Mouse (Mus musculus): ENCODE data around the gene Ppil6. TPM values are rescaled to one million over a fixed set of nuclear protein-coding genes. Genes with fewer than 3 reads are reported as not detected.
A peak's percentile ranks its signal among the peaks of the same experiment; 100 is the strongest.

The Ppil6 gene
- polyA plus RNA-seq, 1 experiment, result not detected

GRCm38 (mm10) chr10:41546396-41547165 is 56.3 kb downstream of the Ppil6 start:
- Histone ChIP-seq H3K4me1 (ENCODE audit: control insufficient read depth, insufficient read depth, insufficient read length) (peaks cover 4% of the 10 kb centered on the region; the same call in 1 of the 2 replicates), H3K4me3 (ENCODE audit: extremely low read depth, insufficient read depth, insufficient read length) (no peak overlapping the region), H3K27me3 (ENCODE audit: control insufficient read depth, insufficient read depth, low read length) (no peaks in the 10 kb centered on the region), H3K36me3 (ENCODE audit: control insufficient read depth, insufficient read depth, low read length) (no peaks in the 10 kb centered on the region), H3K27ac (ENCODE audit: insufficient read depth, low read length) (no peak overlapping the region)
- 87% methylated on average over 13 of the region's 13 CpGs for WGBS
- no peak for TF ChIP-seq CTCF (IDR thresholded peaks at IDR 0.05; ENCODE audit: extremely low read depth, insufficient read depth, insufficient read length, insufficient replicate concordance)
- TF ChIP-seq POLR2A (IDR thresholded peaks at IDR 0.05; ENCODE audit: low read depth, low read length), result no peak
- no peak for DNase-seq (ENCODE audit: low read depth in 1 of 2, low spot score in 2 of 2)

DNA sequence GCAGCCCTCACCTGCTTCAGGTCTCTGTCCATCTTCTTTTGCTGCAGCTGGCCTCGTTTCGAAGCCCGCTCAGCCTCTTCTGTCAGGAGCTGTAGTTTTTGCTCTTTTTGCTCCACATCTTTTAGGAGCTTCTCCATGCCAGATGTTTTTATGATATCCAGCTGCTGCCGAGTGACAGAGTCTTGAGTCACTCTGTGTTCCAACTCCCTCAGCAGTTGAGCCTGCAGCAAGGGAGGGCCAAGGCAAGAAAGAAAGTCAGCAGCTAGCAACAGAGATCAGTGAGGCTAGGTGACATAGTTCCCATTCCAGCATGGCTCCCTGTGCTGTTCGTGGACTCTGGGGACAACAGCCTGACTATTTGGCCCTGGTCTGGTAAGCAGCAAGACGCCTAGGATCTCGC is 60.5 kb downstream of the Ppil6 start:
- no peak for TF ChIP-seq POLR2A (IDR thresholded peaks at IDR 0.05; ENCODE audit: low read depth, low read length)
- TF ChIP-seq CTCF (IDR thresholded peaks at IDR 0.05; ENCODE audit: extremely low read depth, insufficient read depth, insufficient read length, insufficient replicate concordance), result no peak
- WGBS, result 87% methylated on average over 7 of the region's 7 CpGs
- DNase-seq (ENCODE audit: low read depth in 1 of 2, low spot score in 2 of 2), result no peak

DNA sequence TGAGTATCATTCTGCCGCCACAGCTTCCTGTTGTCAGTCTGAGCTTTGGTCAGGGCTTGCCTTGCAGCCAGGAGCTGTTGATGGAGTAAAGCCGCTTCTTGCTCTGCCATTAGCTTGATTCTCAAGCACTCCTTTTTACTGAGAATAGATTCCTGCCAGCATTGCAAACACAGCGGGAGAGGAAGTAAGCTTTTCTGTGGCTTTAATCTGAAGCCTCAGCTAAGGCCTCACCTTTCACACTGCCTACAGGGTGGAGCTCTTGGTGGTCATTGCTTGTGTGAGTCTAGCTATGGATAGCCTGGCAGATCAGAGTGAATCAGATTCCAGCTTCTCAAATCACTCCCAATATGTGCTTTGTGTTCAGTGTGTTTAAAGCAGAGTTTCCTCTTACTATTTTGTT is 62.1 kb downstream of the Ppil6 start:
- Histone ChIP-seq H3K4me1 (ENCODE audit: control insufficient read depth, insufficient read depth, insufficient read length) (peaks cover 12% of the 10 kb centered on the region), H3K27ac (ENCODE audit: insufficient read depth, low read length) (no peak overlapping the region), H3K4me3 (ENCODE audit: extremely low read depth, insufficient read depth, insufficient read length) (no peak overlapping the region), H3K27me3 (ENCODE audit: control insufficient read depth, insufficient read depth, low read length) (no peaks in the 10 kb centered on the region), H3K36me3 (ENCODE audit: control insufficient read depth, insufficient read depth, low read length) (no peaks in the 10 kb centered on the region)
- TF ChIP-seq CTCF (IDR thresholded peaks at IDR 0.05; ENCODE audit: extremely low read depth, insufficient read depth, insufficient read length, insufficient replicate concordance) (no peak), POLR2A (IDR thresholded peaks at IDR 0.05; ENCODE audit: low read depth, low read length) (no peak)
- no peak for DNase-seq (ENCODE audit: low read depth in 1 of 2, low spot score in 2 of 2)
- 23% methylated on average over 3 of the region's 3 CpGs for WGBS

More for the DNA sequence above, 60.5 kb downstream of the Ppil6 start:
- Histone ChIP-seq H3K27ac (ENCODE audit: insufficient read depth, low read length) (no peak overlapping the region), H3K4me1 (ENCODE audit: control insufficient read depth, insufficient read depth, insufficient read length) (peaks cover 12% of the 10 kb centered on the region), H3K36me3 (ENCODE audit: control insufficient read depth, insufficient read depth, low read length) (no peaks in the 10 kb centered on the region), H3K27me3 (ENCODE audit: control insufficient read depth, insufficient read depth, low read length) (no peaks in the 10 kb centered on the region), H3K4me3 (ENCODE audit: extremely low read depth, insufficient read depth, insufficient read length) (no peak overlapping the region)

- no peak overlapping the region for H3K27ac ChIP-seq (ENCODE audit: insufficient read depth, low read length)
- WGBS, result 46% methylated on average over 14 of the region's 14 CpGs
- H3K36me3 ChIP-seq (ENCODE audit: control insufficient read depth, insufficient read depth, low read length), result no peaks in the 10 kb centered on the region
- H3K4me1 ChIP-seq (ENCODE audit: control insufficient read depth, insufficient read depth, insufficient read length), result peaks cover 12% of the 10 kb centered on the region
- no peaks in the 10 kb centered on the region for H3K27me3 ChIP-seq (ENCODE audit: control insufficient read depth, insufficient read depth, low read length)
- DNase-seq (ENCODE audit: low read depth in 1 of 2, low spot score in 2 of 2), result peak in 1 of 2 experiments; percentile 14
- TF ChIP-seq POLR2A (IDR thresholded peaks at IDR 0.05; ENCODE audit: low read depth, low read length) (no peak), CTCF (IDR thresholded peaks at IDR 0.05; ENCODE audit: extremely low read depth, insufficient read depth, insufficient read length, insufficient replicate concordance) (no peak)
- no peak overlapping the region for H3K4me3 ChIP-seq (ENCODE audit: extremely low read depth, insufficient read depth, insufficient read length)
Observed at GRCm38 (mm10) chr10:41552847-41553589, 62.8 kb downstream of the Ppil6 start.

GRCm38 (mm10) chr10:41553711-41554110 is 63.5 kb downstream of the Ppil6 start:
- Histone ChIP-seq H3K36me3 (ENCODE audit: control insufficient read depth, insufficient read depth, low read length) (no peaks in the 10 kb centered on the region), H3K27ac (ENCODE audit: insufficient read depth, low read length) (no peak overlapping the region), H3K4me3 (ENCODE audit: extremely low read depth, insufficient read depth, insufficient read length) (no peak overlapping the region), H3K27me3 (ENCODE audit: control insufficient read depth, insufficient read depth, low read length) (no peaks in the 10 kb centered on the region), H3K4me1 (ENCODE audit: control insufficient read depth, insufficient read depth, insufficient read length) (peaks cover 12% of the 10 kb centered on the region)
- 82% methylated on average over 4 of the region's 4 CpGs for WGBS
- DNase-seq (ENCODE audit: low read depth in 1 of 2, low spot score in 2 of 2), result no peak
- no peak for TF ChIP-seq CTCF (IDR thresholded peaks at IDR 0.05; ENCODE audit: extremely low read depth, insufficient read depth, insufficient read length, insufficient replicate concordance)
- no peak for TF ChIP-seq POLR2A (IDR thresholded peaks at IDR 0.05; ENCODE audit: low read depth, low read length)

GRCm38 (mm10) chr10:41555081-41555480 is 64.8 kb downstream of the Ppil6 start:
- no peaks in the 10 kb centered on the region for H3K36me3 ChIP-seq (ENCODE audit: control insufficient read depth, insufficient read depth, low read length)
- no peak for DNase-seq (ENCODE audit: low read depth in 1 of 2, low spot score in 2 of 2)
- no peak overlapping the region for H3K27ac ChIP-seq (ENCODE audit: insufficient read depth, low read length)
- peaks cover 12% of the 10 kb centered on the region for H3K4me1 ChIP-seq (ENCODE audit: control insufficient read depth, insufficient read depth, insufficient read length)
- no peaks in the 10 kb centered on the region for H3K27me3 ChIP-seq (ENCODE audit: control insufficient read depth, insufficient read depth, low read length)
- whole genome bisulfite sequencing, result 84% methylated on average over 3 of the region's 3 CpGs
- no peak overlapping the region for H3K4me3 ChIP-seq (ENCODE audit: extremely low read depth, insufficient read depth, insufficient read length)
- TF ChIP-seq CTCF (IDR thresholded peaks at IDR 0.05; ENCODE audit: extremely low read depth, insufficient read depth, insufficient read length, insufficient replicate concordance) (no peak), POLR2A (IDR thresholded peaks at IDR 0.05; ENCODE audit: low read depth, low read length) (no peak)
